Mouse (Mus musculus) forebrain, embryonic 13.5 days (tissue): Measurements from ENCODE around the gene P4htm. TPM values are rescaled to one million over a fixed set of nuclear protein-coding genes. Genes with fewer than 3 reads are reported as not detected.

Experiments
- ATAC-seq: fragments of 200-750 bp; cut with Nextera tagmentation; 2 replicates; pipeline ENCODE4 v1.8.0; 2017
- H3K27ac ChIP-seq: fragments of 300-500 bp; sonication (generic); 2 replicates; pipeline ENCODE4 v1.5.1; 2015; ENCODE audit warnings: inconsistent platforms, mild to moderate bottlenecking, moderate library complexity
- H3K27me3 ChIP-seq: fragments of 300-500 bp; sonication (generic); 2 replicates; pipeline ENCODE4 v1.6.1; 2015; ENCODE audit warnings: mild to moderate bottlenecking, inconsistent platforms
- H3K36me3 ChIP-seq: fragments of 300-500 bp; sonication (generic); 2 replicates; pipeline ENCODE4 v1.6.1; 2015; ENCODE audit warnings: mild to moderate bottlenecking, inconsistent platforms; ENCODE audit not compliant: poor library complexity, severe bottlenecking
- H3K4me1 ChIP-seq: fragments of 300-500 bp; sonication (generic); 2 replicates; pipeline ENCODE4 v1.6.1; 2015; ENCODE audit warnings: inconsistent platforms
- H3K4me2 ChIP-seq: fragments of 300-500 bp; sonication (generic); 2 replicates; pipeline ENCODE4 v1.6.1; 2015; ENCODE audit warnings: inconsistent platforms, mild to moderate bottlenecking, moderate library complexity
- H3K4me3 ChIP-seq: fragments of 300-500 bp; sonication (generic); 2 replicates; pipeline ENCODE4 v1.5.1; 2015; ENCODE audit warnings: mild to moderate bottlenecking, inconsistent platforms
- H3K9ac ChIP-seq: fragments of 300-500 bp; sonication (generic); 2 replicates; pipeline ENCODE4 v1.6.1; 2015; ENCODE audit warnings: mild to moderate bottlenecking, inconsistent platforms
- H3K9me3 ChIP-seq: fragments of 300-500 bp; sonication (generic); replicated peaks from 2 replicates; pipeline ENCODE4 v1.6.1; 2016; ENCODE audit warnings: inconsistent platforms
- WGBS: fragments of 180-500 bp; shearing (Covaris S2); methylation state at CpG from one replicate; pipeline ENCODE4 v1.1.7; 2015; 5-methylcytosine and 5-hydroxymethylcytosine counted together
- polyA plus RNA-seq: library from polyadenylated mRNA; unstranded; fragments of >200 nt; fragmentation: Nextera tagmentation; extraction: Ambion mirVana; gene quantifications from 2 replicates; pipeline ENCODE4 v1.2.1, GENCODE M21; 2015

The P4htm gene
- polyA plus RNA-seq, result 16.6 and 18.7 TPM in 2 replicates

DNA sequence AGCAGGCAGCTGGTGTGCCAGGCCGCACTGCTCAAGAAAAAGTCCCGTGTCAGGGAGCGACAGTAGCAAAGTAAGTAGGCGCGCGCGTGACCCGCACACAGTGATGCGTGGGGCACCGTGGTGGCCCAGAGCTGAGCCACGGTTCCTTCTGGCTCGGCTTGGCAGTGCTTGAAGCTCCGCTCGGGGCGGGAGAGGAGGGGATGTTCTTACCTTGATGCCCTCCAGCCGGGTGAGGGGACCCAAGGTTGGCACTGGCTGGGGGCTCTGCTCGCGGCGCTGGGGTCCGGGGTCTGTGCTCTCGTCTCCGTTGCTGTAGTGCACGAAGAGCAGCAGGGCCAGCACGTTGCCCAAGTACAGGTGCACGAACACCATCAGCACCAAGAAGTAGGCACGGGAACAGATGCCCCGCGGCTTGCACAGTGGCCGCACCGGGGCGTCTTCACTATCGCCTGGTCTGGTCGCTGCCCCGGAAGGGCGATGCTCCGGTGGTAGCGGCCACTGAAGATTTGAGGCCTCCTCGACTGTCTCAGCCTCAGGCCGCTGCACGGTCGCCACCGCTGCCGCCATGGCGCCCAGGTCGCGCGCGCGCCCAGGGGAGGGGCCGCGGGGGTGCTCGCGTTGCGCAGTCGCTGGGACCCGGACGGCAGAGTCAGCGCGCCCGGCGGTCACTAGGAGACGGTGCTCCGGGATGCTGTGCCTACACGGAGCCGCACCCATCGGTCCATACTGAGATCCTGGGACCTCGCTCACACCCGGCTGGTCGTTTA, at the start of gene P4htm:
TSS of gene P4htm (minus strand) at position 670 of the 767 bp plus-strand sequence.
- peaks cover 10% of the 10 kb centered on the region; the same call in 1 of the 2 replicates for H3K36me3 ChIP-seq
- H3K27me3 ChIP-seq, result no peaks in the 10 kb centered on the region
- WGBS, result 2% methylated on average over 69 of the region's 69 CpGs
- peak within 1 kb of the TSS; percentile 70 for H3K27ac ChIP-seq
- H3K9me3 ChIP-seq, result no peaks in the 10 kb centered on the region
- peak within 1 kb of the TSS; percentile 83 for H3K4me3 ChIP-seq
- peak; percentile 88 for ATAC-seq
- peak within 1 kb of the TSS; percentile 91 for H3K9ac ChIP-seq
- H3K4me1 ChIP-seq, result peaks cover 13% of the 10 kb centered on the region
- H3K4me2 ChIP-seq, result peak within 1 kb of the TSS; percentile 89

- Histone ChIP-seq H3K9me3 (no peaks in the 10 kb centered on the region), H3K9ac (no peak overlapping the region), H3K27me3 (no peaks in the 10 kb centered on the region), H3K4me2 (no peak overlapping the region), H3K36me3 (peaks cover 43% of the 10 kb centered on the region), H3K4me1 (no peaks in the 10 kb centered on the region), H3K27ac (no peak overlapping the region), H3K4me3 (no peak overlapping the region)
- WGBS, result 95% methylated on average over 2 of the region's 2 CpGs
- ATAC-seq, result no peak
Observed at GRCm38 (mm10) chr9:108639825-108640224, 42.4 kb upstream of the P4htm start.

- no peak for ATAC-seq
- 75% methylated on average over 2 of the region's 2 CpGs for WGBS
- no peak overlapping the region for H3K4me3 ChIP-seq
- H3K36me3 ChIP-seq, result peaks cover 17% of the 10 kb centered on the region; the same call in 1 of the 2 replicates
- H3K4me1 ChIP-seq, result no peaks in the 10 kb centered on the region
- no peaks in the 10 kb centered on the region for H3K9me3 ChIP-seq
- no peaks in the 10 kb centered on the region for H3K27me3 ChIP-seq
- H3K27ac ChIP-seq, result no peak overlapping the region
- no peak overlapping the region for H3K9ac ChIP-seq
- H3K4me2 ChIP-seq, result no peak overlapping the region
Observed at GRCm38 (mm10) chr9:108635415-108635814, 37.9 kb upstream of the P4htm start.

- Histone ChIP-seq H3K4me1 (no peaks in the 10 kb centered on the region), H3K27me3 (no peaks in the 10 kb centered on the region), H3K36me3 (0 out of 2 replicates have a peak, but pooled peaks cover 20% of the 10 kb centered on the region), H3K27ac (no peak overlapping the region), H3K9ac (no peak overlapping the region), H3K4me2 (no peak overlapping the region), H3K4me3 (no peak overlapping the region), H3K9me3 (no peaks in the 10 kb centered on the region)
- 73% methylated on average over 2 of the region's 2 CpGs for WGBS
- ATAC-seq, result no peak
Observed at GRCm38 (mm10) chr9:108633846-108634245, 36.4 kb upstream of the P4htm start.

- H3K9ac ChIP-seq, result no peak overlapping the region
- 90% methylated on average over 5 of the region's 5 CpGs for WGBS
Observed at GRCm38 (mm10) chr9:108632375-108632774, 34.9 kb upstream of the P4htm start.

GRCm38 (mm10) chr9:108631631-108632256, 34.3 kb upstream of the P4htm start:
- WGBS, result 91% methylated on average over 5 of the region's 5 CpGs
- H3K36me3 ChIP-seq, result peaks cover 21% of the 10 kb centered on the region; the same call in 1 of the 2 replicates
- H3K27ac ChIP-seq, result no peak overlapping the region
- no peak for ATAC-seq
- no peaks in the 10 kb centered on the region for H3K9me3 ChIP-seq
- no peaks in the 10 kb centered on the region for H3K27me3 ChIP-seq
- H3K4me1 ChIP-seq, result no peaks in the 10 kb centered on the region
- no peak overlapping the region for H3K9ac ChIP-seq
- no peak overlapping the region for H3K4me3 ChIP-seq
- H3K4me2 ChIP-seq, result no peak overlapping the region

More at GRCm38 (mm10) chr9:108632375-108632774, 34.9 kb upstream of the P4htm start:
- no peaks in the 10 kb centered on the region for H3K27me3 ChIP-seq
- H3K27ac ChIP-seq, result no peak overlapping the region
- ATAC-seq, result no peak
- H3K36me3 ChIP-seq, result peaks cover 20% of the 10 kb centered on the region; the same call in 1 of the 2 replicates
- no peak overlapping the region for H3K4me3 ChIP-seq
- no peaks in the 10 kb centered on the region for H3K9me3 ChIP-seq
- H3K4me1 ChIP-seq, result no peaks in the 10 kb centered on the region
- no peak overlapping the region for H3K4me2 ChIP-seq

GRCm38 (mm10) chr9:108630683-108631082, 33.2 kb upstream of the P4htm start:
- ATAC-seq, result no peak
- peaks cover 22% of the 10 kb centered on the region for H3K36me3 ChIP-seq
- H3K9ac ChIP-seq, result no peak overlapping the region
- H3K27me3 ChIP-seq, result no peaks in the 10 kb centered on the region
- H3K9me3 ChIP-seq, result no peaks in the 10 kb centered on the region
- no peaks in the 10 kb centered on the region for H3K4me1 ChIP-seq
- 93% methylated on average over 1 of the region's 1 CpGs for WGBS
- H3K4me2 ChIP-seq, result no peak overlapping the region
- no peak overlapping the region for H3K4me3 ChIP-seq
- H3K27ac ChIP-seq, result no peak overlapping the region

- ATAC-seq, result no peak
- H3K36me3 ChIP-seq, result peaks cover 24% of the 10 kb centered on the region
- WGBS, result 82% methylated on average over 4 of the region's 4 CpGs
Observed at GRCm38 (mm10) chr9:108628141-108628540, 30.7 kb upstream of the P4htm start.

DNA sequence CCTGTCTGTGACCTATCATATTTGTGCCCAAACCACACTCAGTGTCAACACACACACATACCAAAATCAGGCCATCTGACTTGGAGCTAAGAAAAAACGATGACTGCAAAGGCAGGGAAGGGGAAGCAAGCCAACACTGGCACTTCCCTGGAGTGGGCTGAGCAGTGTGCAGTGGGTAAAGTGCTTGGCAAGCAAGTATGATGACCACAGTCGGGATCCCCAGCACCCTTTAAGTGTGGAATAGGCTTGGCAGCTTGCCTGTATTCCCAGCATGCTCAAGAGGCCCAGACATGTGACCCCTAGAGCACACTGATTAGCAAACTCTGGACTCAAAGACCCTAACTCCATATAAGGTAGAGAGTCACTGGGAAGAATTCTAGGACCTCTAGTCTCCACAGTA, 29.0 kb upstream of the P4htm start:
- peaks cover 24% of the 10 kb centered on the region for H3K36me3 ChIP-seq
- WGBS, result 85% methylated on average over 2 of the region's 2 CpGs
- H3K9me3 ChIP-seq, result no peaks in the 10 kb centered on the region
- no peak overlapping the region for H3K27ac ChIP-seq
- H3K27me3 ChIP-seq, result no peaks in the 10 kb centered on the region
- H3K4me2 ChIP-seq, result no peak overlapping the region
- H3K9ac ChIP-seq, result no peak overlapping the region
- no peaks in the 10 kb centered on the region for H3K4me1 ChIP-seq
- no peak for ATAC-seq
- H3K4me3 ChIP-seq, result no peak overlapping the region

More at GRCm38 (mm10) chr9:108628141-108628540, 30.7 kb upstream of the P4htm start:
- H3K9me3 ChIP-seq, result no peaks in the 10 kb centered on the region
- no peaks in the 10 kb centered on the region for H3K27me3 ChIP-seq
- no peak overlapping the region for H3K27ac ChIP-seq
- no peak overlapping the region for H3K4me3 ChIP-seq
- H3K4me1 ChIP-seq, result no peaks in the 10 kb centered on the region
- no peak overlapping the region for H3K4me2 ChIP-seq
- H3K9ac ChIP-seq, result no peak overlapping the region

DNA sequence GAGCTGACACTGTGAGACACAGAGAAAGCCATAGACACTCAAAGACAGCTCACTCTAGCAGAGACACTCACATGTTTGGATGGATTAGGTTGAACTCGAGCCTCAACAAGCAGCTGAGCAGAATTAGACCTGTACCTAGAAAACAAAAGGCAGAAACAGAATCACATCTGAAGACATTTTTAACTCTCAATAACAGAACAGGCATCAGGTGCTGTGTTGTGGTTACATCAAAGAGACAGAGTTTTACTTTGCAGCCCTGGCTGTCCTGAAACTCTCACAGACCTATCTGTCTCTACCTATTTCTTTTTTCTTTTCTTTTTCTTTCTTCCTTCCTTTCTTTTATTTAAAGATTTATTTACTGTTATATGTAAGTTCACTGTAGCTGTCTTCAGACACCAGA, 19.8 kb upstream of the P4htm start:
- Histone ChIP-seq H3K4me3 (no peak overlapping the region), H3K9ac (no peak overlapping the region), H3K4me2 (no peak overlapping the region), H3K4me1 (no peaks in the 10 kb centered on the region), H3K36me3 (peaks cover 53% of the 10 kb centered on the region), H3K27me3 (no peaks in the 10 kb centered on the region), H3K9me3 (no peaks in the 10 kb centered on the region), H3K27ac (no peak overlapping the region)
- 85% methylated on average over 1 of the region's 1 CpGs for WGBS
- ATAC-seq, result no peak

- Histone ChIP-seq H3K36me3 (peaks cover 97% of the 10 kb centered on the region), H3K9ac (no peak overlapping the region), H3K4me2 (no peak overlapping the region), H3K9me3 (no peaks in the 10 kb centered on the region), H3K4me1 (no peaks in the 10 kb centered on the region), H3K4me3 (no peak overlapping the region), H3K27me3 (no peaks in the 10 kb centered on the region), H3K27ac (no peak overlapping the region)
- 95% methylated on average over 10 of the region's 10 CpGs for WGBS
- ATAC-seq, result no peak
Observed at GRCm38 (mm10) chr9:108611488-108611887, 14.0 kb upstream of the P4htm start.

DNA sequence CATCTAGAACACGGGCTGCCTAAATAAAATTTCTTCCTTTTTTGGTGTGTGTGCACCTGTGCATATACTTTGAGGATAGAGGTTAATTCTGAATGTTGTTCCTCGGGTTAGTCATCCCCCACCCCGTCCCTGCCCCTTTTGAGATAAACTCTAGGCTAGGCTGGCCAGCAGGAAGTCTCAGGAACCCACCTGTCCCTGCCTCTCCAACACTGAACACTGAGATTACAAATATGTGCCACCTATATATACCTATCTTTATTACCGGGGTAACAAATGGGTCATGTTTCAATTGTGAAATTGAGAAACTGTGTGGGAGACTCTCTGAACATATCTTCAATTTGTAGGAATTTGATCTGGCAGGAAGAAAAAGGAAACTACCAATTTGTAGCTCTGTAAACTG, 11.4 kb upstream of the P4htm start:
- Histone ChIP-seq H3K9me3 (no peaks in the 10 kb centered on the region), H3K4me1 (no peaks in the 10 kb centered on the region), H3K4me3 (no peak overlapping the region), H3K4me2 (no peak overlapping the region), H3K9ac (no peak overlapping the region), H3K27me3 (no peaks in the 10 kb centered on the region), H3K36me3 (peaks cover 98% of the 10 kb centered on the region), H3K27ac (no peak overlapping the region)
- no peak for ATAC-seq
- 93% methylated on average over 4 of the region's 4 CpGs for WGBS
